Mouse (Mus musculus) embryonic fibroblast, embryonic 13.5 days (primary cell): ENCODE data around the gene Cherp.

Source experiments
- CTCF ChIP-seq: IDR thresholded peaks from 2 replicates; pipeline ENCODE4 v1.5.1; 2011; ENCODE audit warnings: mild to moderate bottlenecking, control low read depth, low read length, moderate library complexity, borderline replicate concordance; ENCODE audit not compliant: insufficient read depth
- POLR2A ChIP-seq: IDR thresholded peaks from 2 replicates; pipeline ENCODE4 v1.6.1; 2011; ENCODE audit warnings: low read depth, mild to moderate bottlenecking, control low read depth, low read length, moderate library complexity

DNA sequence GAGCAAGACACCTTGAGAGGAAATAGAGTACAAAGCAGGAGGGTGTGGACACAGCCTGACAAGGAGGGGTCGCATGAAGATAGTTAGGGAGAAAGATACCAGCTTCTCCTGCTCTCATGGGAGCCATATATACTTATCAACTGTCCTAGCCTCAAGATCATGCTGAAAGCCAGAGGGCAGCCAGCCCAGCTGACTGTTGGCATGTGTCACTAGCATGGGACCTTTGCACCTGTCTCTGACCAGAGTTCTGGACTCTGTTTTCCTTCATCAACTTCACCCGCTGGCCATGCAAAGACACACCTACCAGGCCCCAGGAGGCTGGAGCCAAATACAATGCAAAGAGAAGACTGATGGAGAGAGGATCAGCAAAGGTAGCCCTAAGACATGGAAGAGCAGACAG is 5.8 kb downstream of the Cherp start:
- TF ChIP-seq POLR2A (no peak), CTCF (no peak)
